ENCODE assay signal across 15 mouse cellular contexts in the genomic region with DNA sequence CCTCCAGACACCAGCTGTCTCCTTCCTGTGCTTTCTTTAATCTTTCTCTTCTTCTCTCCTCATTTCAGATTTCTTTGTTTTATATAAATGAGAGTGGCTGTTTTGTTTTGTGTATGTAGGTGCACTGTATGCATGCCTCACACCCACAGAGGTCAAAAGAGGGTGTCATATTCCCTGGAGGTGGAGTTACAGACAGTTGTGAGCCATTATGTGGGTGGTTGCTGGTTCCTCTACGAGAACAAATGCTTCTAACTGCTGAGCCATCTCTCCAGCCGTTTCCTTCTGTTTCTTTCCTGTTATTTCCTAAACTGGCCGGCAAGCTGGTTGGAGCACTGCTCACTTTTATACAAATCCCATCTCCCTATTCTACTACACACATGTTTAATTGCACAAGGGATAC. TPM values are rescaled to one million over a fixed set of nuclear protein-coding genes. Genes with fewer than 3 reads are reported as not detected.
"Had no signal": no experiment of that assay in that cellular context is flagged by ENCODE, and none has a peak within 500 bp of the region (broad histone marks: within the 10 kb centered on the region; RNA-seq: fewer than 3 reads in every experiment).

No protein-coding gene starts in this region.

- DNase-seq: kidney, adult 11 months; layer of hippocampus, postnatal 36 days; right cerebral cortex, postnatal 25 days; thymus, postnatal 36 days had no signal

- H3K4me3 ChIP-seq: kidney, embryonic 15.5 days; limb, embryonic 10.5 days; limb, embryonic 13.5 days; liver, embryonic 12.5 days; liver, embryonic 15.5 days; lung, embryonic 15.5 days; megakaryocyte, embryonic 14.5 days; midbrain, embryonic 10.5 days; midbrain, embryonic 13.5 days had no signal

- H3K27me3 ChIP-seq: liver, embryonic 12.5 days; lung, embryonic 15.5 days had no signal

- H3K27ac ChIP-seq: kidney, embryonic 15.5 days; limb, embryonic 10.5 days; limb, embryonic 13.5 days; liver, embryonic 12.5 days; liver, embryonic 15.5 days; lung, embryonic 15.5 days; midbrain, embryonic 10.5 days; midbrain, embryonic 13.5 days had no signal

- H3K9ac ChIP-seq: kidney, embryonic 15.5 days; limb, embryonic 13.5 days; liver, embryonic 12.5 days; liver, embryonic 15.5 days; lung, embryonic 15.5 days; midbrain, embryonic 13.5 days had no signal

- H3K9me3 ChIP-seq: kidney, embryonic 15.5 days; limb, embryonic 10.5 days; limb, embryonic 13.5 days; liver, embryonic 12.5 days; liver, embryonic 15.5 days; lung, embryonic 15.5 days; megakaryocyte, embryonic 14.5 days; midbrain, embryonic 10.5 days; midbrain, embryonic 13.5 days had no signal

- H3K36me3 ChIP-seq: kidney, embryonic 15.5 days; limb, embryonic 10.5 days; limb, embryonic 13.5 days; liver, embryonic 12.5 days; liver, embryonic 15.5 days; lung, embryonic 15.5 days; midbrain, embryonic 10.5 days; midbrain, embryonic 13.5 days had no signal

- ATAC-seq: liver, embryonic 12.5 days; midbrain, embryonic 13.5 days; midbrain, embryonic 16.5 days had no signal

- H3K4me2 ChIP-seq: kidney, embryonic 15.5 days; limb, embryonic 13.5 days; liver, embryonic 12.5 days; liver, embryonic 15.5 days; lung, embryonic 15.5 days; midbrain, embryonic 13.5 days had no signal

- H3K4me1 ChIP-seq: limb, embryonic 13.5 days; liver, embryonic 12.5 days; liver, embryonic 15.5 days; lung, embryonic 15.5 days; midbrain, embryonic 10.5 days; midbrain, embryonic 13.5 days had no signal

RNA-seq across cellular contexts. Expression of a gene that starts 35.5 kb away (rescaled TPM):
- total RNA-seq: monocyte, adult 5-6 weeks had no signal
